Comparison of ENCODE assay signal across 8 mouse cellular contexts in genomic region chr1:63115096-63115495, GRCm38 (mm10). TPM values are rescaled to one million over a fixed set of nuclear protein-coding genes. Genes with fewer than 3 reads are reported as not detected.
DNase-seq lines count a peak whose midpoint lies in the region; ATAC-seq and TF ChIP-seq lines count a peak whose summit lies in the region.

No protein-coding gene starts in this region.

- TF ChIP-seq EP300 in MEL (IDR thresholded peaks at IDR 0.05; ENCODE audit: low read depth in 1 of 2, low read length in 2 of 2) = 0 out of 4 replicates have a peak, but pooled peaks of 1 of the 2 experiments have one; percentile 8

- no peak for TF ChIP-seq POLR2A in MEL (IDR thresholded peaks at IDR 0.05; ENCODE audit: control insufficient read depth in 1 of 2, insufficient read depth in 1 of 2, low read depth in 1 of 2, low read length in 2 of 2, poor library complexity in 1 of 2)

- no peak for TF ChIP-seq CTCF in MEL (IDR thresholded peaks at IDR 0.05 in 2 of 3, conservative IDR thresholded peaks at IDR 0.05 in 1 of 3; ENCODE audit: control insufficient read depth in 1 of 3, insufficient read depth in 1 of 3, low read depth in 2 of 3, low read length in 3 of 3, poor library complexity in 1 of 3, severe bottlenecking in 1 of 3)

- H3K9ac ChIP-seq in heart, embryonic 16.5 days (ENCODE audit: low read length) = peak overlapping the region; percentile 100
- peak overlapping the region; percentile 99 for H3K9ac ChIP-seq in MEL (ENCODE audit: control insufficient read depth, low read depth, low read length, poor library complexity, severe bottlenecking)
- peak overlapping the region; percentile 100 for H3K9ac ChIP-seq in hindbrain, embryonic 12.5 days
- peak overlapping the region; percentile 99 for H3K9ac ChIP-seq in midbrain, embryonic 14.5 days (replicated peaks; ENCODE audit: low read length)

- peak overlapping the region; percentile 99 for H3K27ac ChIP-seq in heart, embryonic 16.5 days (ENCODE audit: low read length)
- H3K27ac ChIP-seq in MEL (ENCODE audit: control insufficient read depth, low read depth, low read length) = peak overlapping the region; percentile 98
- peak overlapping the region; percentile 98 for H3K27ac ChIP-seq in hindbrain, embryonic 12.5 days
- H3K27ac ChIP-seq in midbrain, embryonic 14.5 days (replicated peaks; ENCODE audit: low read depth, low read length) = peak overlapping the region; percentile 99

- peak overlapping the region; percentile 70 for H3K4me2 ChIP-seq in heart, embryonic 16.5 days (ENCODE audit: low read depth, low read length)
- peak overlapping the region; percentile 92 for H3K4me2 ChIP-seq in hindbrain, embryonic 12.5 days (replicated peaks)
- H3K4me2 ChIP-seq in midbrain, embryonic 14.5 days (ENCODE audit: low read length) = peak overlapping the region; percentile 75

- peaks cover 15% of the 10 kb centered on the region for H3K4me1 ChIP-seq in heart, embryonic 16.5 days (ENCODE audit: control insufficient read depth, insufficient read depth, low read length)
- peaks cover 13 to 21% of the 10 kb centered on the region in 2 experiments for H3K4me1 ChIP-seq in MEL (ENCODE audit: control insufficient read depth in 1 of 2, insufficient read depth in 2 of 2, low read length in 2 of 2)
- peaks cover 31% of the 10 kb centered on the region for H3K4me1 ChIP-seq in hindbrain, embryonic 12.5 days
- H3K4me1 ChIP-seq in midbrain, embryonic 14.5 days (ENCODE audit: control insufficient read depth, insufficient read depth, low read length) = peaks cover 22% of the 10 kb centered on the region

- H3K9me3 ChIP-seq in heart, embryonic 16.5 days (replicated peaks; ENCODE audit: control insufficient read depth, low read length) = no peaks in the 10 kb centered on the region
- no peaks in the 10 kb centered on the region for H3K9me3 ChIP-seq in MEL (replicated peaks; ENCODE audit: insufficient read depth, low read length)
- no peaks in the 10 kb centered on the region for H3K9me3 ChIP-seq in hindbrain, embryonic 12.5 days (replicated peaks)
- no peaks in the 10 kb centered on the region for H3K9me3 ChIP-seq in midbrain, embryonic 14.5 days (ENCODE audit: control insufficient read depth, low read length)

- peak overlapping the region; percentile 91 for H3K4me3 ChIP-seq in heart, embryonic 16.5 days (ENCODE audit: low read length)
- peak overlapping the region; percentile 88 to 95 for H3K4me3 ChIP-seq in MEL (ENCODE audit: control insufficient read depth in 1 of 2, insufficient read depth in 1 of 2, low read depth in 2 of 2, low read length in 2 of 2)
- peak overlapping the region; percentile 98 for H3K4me3 ChIP-seq in hindbrain, embryonic 12.5 days
- peak overlapping the region; percentile 95 for H3K4me3 ChIP-seq in midbrain, embryonic 14.5 days (replicated peaks; ENCODE audit: low read depth, low read length)

- TF ChIP-seq RAD21 in MEL (IDR thresholded peaks at IDR 0.05; ENCODE audit: low read depth, low read length) = no peak

- H3K36me3 ChIP-seq in heart, embryonic 16.5 days (ENCODE audit: control insufficient read depth, insufficient read depth) = peaks cover 14% of the 10 kb centered on the region; the same call in 1 of the 2 replicates
- peaks cover 0 to 29% of the 10 kb centered on the region in 2 experiments; a peak in 3 of 4 replicates for H3K36me3 ChIP-seq in MEL (ENCODE audit: control insufficient read depth in 1 of 2, insufficient read depth in 2 of 2, low read length in 2 of 2)
- H3K36me3 ChIP-seq in hindbrain, embryonic 12.5 days = peaks cover 15% of the 10 kb centered on the region; the same call in 1 of the 2 replicates
- H3K36me3 ChIP-seq in midbrain, embryonic 14.5 days (ENCODE audit: control insufficient read depth, insufficient read depth, low read length) = peaks cover 9% of the 10 kb centered on the region

- no peak for ATAC-seq in heart, embryonic 16.5 days (replicated peaks; ENCODE audit: extremely low read depth, insufficient read depth, low FRiP score)
- no peak for ATAC-seq in hindbrain, embryonic 12.5 days (ENCODE audit: low FRiP score)
- ATAC-seq in midbrain, embryonic 14.5 days (ENCODE audit: low FRiP score, low TSS enrichment) = no peak
- ATAC-seq in CD4-positive, CD25-positive, alpha-beta regulatory T cell, adult 4 months = no peak

- H3K79me2 ChIP-seq in MEL (ENCODE audit: control insufficient read depth, insufficient read depth, low read length, poor library complexity) = peaks cover 60% of the 10 kb centered on the region

- no peaks in the 10 kb centered on the region for H3K27me3 ChIP-seq in heart, embryonic 16.5 days (ENCODE audit: control insufficient read depth, insufficient read depth, low read length)
- H3K27me3 ChIP-seq in MEL (ENCODE audit: control insufficient read depth in 1 of 2, insufficient read depth in 2 of 2, low read length in 2 of 2) = no peaks in the 10 kb centered on the region
- H3K27me3 ChIP-seq in hindbrain, embryonic 12.5 days = no peaks in the 10 kb centered on the region
- H3K27me3 ChIP-seq in midbrain, embryonic 14.5 days (ENCODE audit: control insufficient read depth, insufficient read depth, low read length) = no peaks in the 10 kb centered on the region

- DNase-seq in heart, adult 18-20 months = no peak
- DNase-seq in MEL (ENCODE audit: low read depth, low spot score) = peak; percentile 54
- DNase-seq in midbrain, embryonic 14.5 days = no peak
- DNase-seq in testis, postnatal 10 days (ENCODE audit: low spot score) = no peak
- no peak for DNase-seq in thymus, postnatal 14 days

- whole genome bisulfite sequencing in heart, embryonic 16.5 days = 15% methylated on average over 4 of the region's 4 CpGs
- 30% methylated on average over 4 of the region's 4 CpGs for WGBS in hindbrain, embryonic 12.5 days
- 12% methylated on average over 4 of the region's 4 CpGs for WGBS in midbrain, embryonic 14.5 days

TF ChIP-seq in MEL, 35 proteins besides CTCF, POLR2A, EP300 and RAD21:
- TF ChIP-seq TAL1 (IDR thresholded peaks at IDR 0.05; ENCODE audit: low read length) (no peak), TBP (IDR thresholded peaks at IDR 0.05; ENCODE audit: low read depth, low read length) (0 out of 2 replicates have a peak, but pooled peaks have one; percentile 6), ZNF384 (IDR thresholded peaks at IDR 0.05; ENCODE audit: low read depth, low read length) (peak; percentile 7; the same call in 1 of the 2 replicates)

RNA-seq across cellular contexts. Expression of gene Ino80d, which starts 0.6 kb away (rescaled TPM):
- 8.0 and 9.4 TPM in 2 replicates for polyA plus RNA-seq in heart, embryonic 16.5 days (2015; fragmentation: Nextera tagmentation; extraction: Ambion mirVana)
- total RNA-seq in heart, adult 18-20 months (2021) = 10 to 100 TPM; 16.4 to 17.6 TPM
- 4.0 and 4.3 TPM in 2 replicates for total RNA-seq in MEL (2012; rRNA removed)
- 1 to 10 TPM in 1 of 2 experiments, not detected in 1; 5.8 TPM for polyA plus RNA-seq in MEL (2012; ENCODE audit: insufficient read depth in 1 of 2, insufficient read length in 2 of 2, low read depth in 1 of 2, low replicate concordance in 2 of 2, missing spikeins in 1 of 2)
- 13.4 and 14.0 TPM in 2 replicates for polyA plus RNA-seq in hindbrain, embryonic 12.5 days (2016; fragmentation: Nextera tagmentation; extraction: Ambion mirVana)
- polyA plus RNA-seq in midbrain, embryonic 14.5 days (2014; fragmentation: Nextera tagmentation; extraction: Ambion mirVana) = 8.2 and 10.3 TPM in 2 replicates
- 10 to 100 TPM; 23.8 to 36.8 TPM for polyA plus RNA-seq in CD4-positive, CD25-positive, alpha-beta regulatory T cell, adult 4 months (2017; shearing (Covaris generic))
